Mouse (Mus musculus) heart, embryonic 12.5 days (tissue): ENCODE results near the gene Cd19. TPM values are rescaled to one million over a fixed set of nuclear protein-coding genes. Genes with fewer than 3 reads are reported as not detected.
A peak's percentile ranks its signal among the peaks of the same experiment; 100 is the strongest.

Source experiments
- ATAC-seq: fragments of 200-750 bp; cut with Nextera tagmentation; 2 replicates; pipeline ENCODE4 v1.8.0; 2017; ENCODE audit warnings: moderate TSS enrichment, moderate library complexity; ENCODE audit not compliant: insufficient number of reproducible peaks, low FRiP score
- H3K27ac ChIP-seq: fragments of 300-500 bp; sonication (generic); 2 replicates; pipeline ENCODE4 v1.5.1; 2016; ENCODE audit warnings: mild to moderate bottlenecking, moderate library complexity; ENCODE audit not compliant: poor library complexity, severe bottlenecking
- H3K27me3 ChIP-seq: fragments of 300-500 bp; sonication (generic); replicated peaks from 2 replicates; pipeline ENCODE4 v1.6.1; 2016; ENCODE audit warnings: mild to moderate bottlenecking, moderate library complexity
- H3K36me3 ChIP-seq: fragments of 300-500 bp; sonication (generic); 2 replicates; pipeline ENCODE4 v1.6.1; 2016; ENCODE audit warnings: mild to moderate bottlenecking, moderate library complexity
- H3K4me1 ChIP-seq: fragments of 300-500 bp; sonication (generic); replicated peaks from 2 replicates; pipeline ENCODE4 v1.6.1; 2016; ENCODE audit warnings: mild to moderate bottlenecking
- H3K4me2 ChIP-seq: fragments of 300-500 bp; sonication (generic); 2 replicates; pipeline ENCODE4 v1.6.1; 2016; ENCODE audit warnings: mild to moderate bottlenecking, moderate library complexity
- H3K4me3 ChIP-seq: fragments of 300-500 bp; sonication (generic); 2 replicates; pipeline ENCODE4 v1.5.1; 2016; ENCODE audit warnings: mild to moderate bottlenecking
- H3K9ac ChIP-seq: fragments of 300-500 bp; sonication (generic); 2 replicates; pipeline ENCODE4 v1.6.1; 2016; ENCODE audit warnings: mild to moderate bottlenecking, moderate library complexity
- H3K9me3 ChIP-seq: fragments of 300-500 bp; sonication (generic); replicated peaks from 2 replicates; pipeline ENCODE4 v1.6.1; 2016; ENCODE audit warnings: mild to moderate bottlenecking, moderate library complexity
- WGBS: fragments of 180-500 bp; shearing (Covaris S2); methylation state at CpG from one replicate; pipeline ENCODE4 v1.1.7; 2016; 5-methylcytosine and 5-hydroxymethylcytosine counted together
- polyA plus RNA-seq: library from polyadenylated mRNA; unstranded; fragments of >200 nt; fragmentation: Nextera tagmentation; extraction: Ambion mirVana; gene quantifications from 2 replicates; pipeline ENCODE4 v1.2.1, GENCODE M21; 2016

The Cd19 gene
- polyA plus RNA-seq, 1 experiment from 2014 or later, result not detected

- Histone ChIP-seq H3K4me1 (peaks cover 10% of the 10 kb centered on the region), H3K27ac (no peak overlapping the region), H3K4me2 (no peak overlapping the region), H3K4me3 (no peak overlapping the region), H3K36me3 (no peaks in the 10 kb centered on the region), H3K9ac (no peak overlapping the region), H3K9me3 (no peaks in the 10 kb centered on the region), H3K27me3 (no peaks in the 10 kb centered on the region)
- WGBS, result 77% methylated on average over 7 of the region's 7 CpGs
- ATAC-seq, result no peak
Observed at GRCm38 (mm10) chr7:126453861-126454260, 39.2 kb upstream of the Cd19 start.

GRCm38 (mm10) chr7:126452244-126452643 lies 37.6 kb upstream of the Cd19 start:
- H3K27ac ChIP-seq, result no peak overlapping the region
- H3K4me2 ChIP-seq, result no peak overlapping the region
- no peaks in the 10 kb centered on the region for H3K4me1 ChIP-seq
- peaks cover 8% of the 10 kb centered on the region; the same call in 1 of the 2 replicates for H3K36me3 ChIP-seq
- H3K27me3 ChIP-seq, result no peaks in the 10 kb centered on the region
- no peak overlapping the region for H3K9ac ChIP-seq
- WGBS, result 82% methylated on average over 3 of the region's 3 CpGs
- H3K9me3 ChIP-seq, result no peaks in the 10 kb centered on the region
- no peak for ATAC-seq
- no peak overlapping the region for H3K4me3 ChIP-seq

GRCm38 (mm10) chr7:126450641-126451040 lies 36.0 kb upstream of the Cd19 start:
- H3K9ac ChIP-seq, result no peak overlapping the region
- no peak overlapping the region for H3K4me3 ChIP-seq
- WGBS, result 82% methylated on average over 6 of the region's 6 CpGs
- H3K4me2 ChIP-seq, result no peak overlapping the region
- no peaks in the 10 kb centered on the region for H3K4me1 ChIP-seq
- H3K27ac ChIP-seq, result no peak overlapping the region
- no peaks in the 10 kb centered on the region for H3K27me3 ChIP-seq
- H3K9me3 ChIP-seq, result no peaks in the 10 kb centered on the region
- peaks cover 24% of the 10 kb centered on the region for H3K36me3 ChIP-seq
- ATAC-seq, result no peak

GRCm38 (mm10) chr7:126449991-126450390 lies 35.3 kb upstream of the Cd19 start:
- no peak overlapping the region for H3K4me3 ChIP-seq
- no peak overlapping the region for H3K27ac ChIP-seq
- H3K36me3 ChIP-seq, result peaks cover 31% of the 10 kb centered on the region
- 90% methylated on average over 18 of the region's 18 CpGs for WGBS
- no peak overlapping the region for H3K4me2 ChIP-seq
- no peaks in the 10 kb centered on the region for H3K9me3 ChIP-seq
- no peak for ATAC-seq
- H3K4me1 ChIP-seq, result no peaks in the 10 kb centered on the region
- H3K27me3 ChIP-seq, result no peaks in the 10 kb centered on the region
- no peak overlapping the region for H3K9ac ChIP-seq

DNA sequence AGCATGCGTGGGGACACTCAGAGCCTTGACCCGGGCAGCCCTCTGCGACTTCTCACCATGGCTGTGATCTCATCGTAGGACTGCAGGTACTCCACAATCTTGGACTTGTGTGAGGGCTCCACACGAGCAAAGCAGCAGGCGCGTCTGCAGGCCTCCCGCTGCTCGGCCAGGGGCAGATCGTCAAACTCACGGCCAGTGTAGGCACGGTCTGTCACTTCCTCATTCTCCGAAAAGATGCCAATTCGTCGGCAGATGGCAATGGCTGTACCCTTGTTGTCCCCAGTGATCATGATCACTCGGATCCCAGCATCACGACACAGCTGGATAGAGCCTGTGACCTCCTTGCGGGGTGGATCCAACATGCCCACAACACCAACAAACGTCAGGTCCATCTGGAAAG lies 33.8 kb upstream of the Cd19 start:
- H3K4me3 ChIP-seq, result no peak overlapping the region
- ATAC-seq, result no peak
- no peak overlapping the region for H3K4me2 ChIP-seq
- no peaks in the 10 kb centered on the region for H3K4me1 ChIP-seq
- no peak overlapping the region for H3K9ac ChIP-seq
- WGBS, result 87% methylated on average over 19 of the region's 19 CpGs
- H3K27me3 ChIP-seq, result no peaks in the 10 kb centered on the region
- peaks cover 44% of the 10 kb centered on the region for H3K36me3 ChIP-seq
- no peaks in the 10 kb centered on the region for H3K9me3 ChIP-seq
- H3K27ac ChIP-seq, result no peak overlapping the region

- Histone ChIP-seq H3K9me3 (no peaks in the 10 kb centered on the region), H3K36me3 (peaks cover 64% of the 10 kb centered on the region), H3K9ac (no peak overlapping the region), H3K4me2 (no peak overlapping the region), H3K4me3 (no peak overlapping the region), H3K4me1 (no peaks in the 10 kb centered on the region), H3K27me3 (no peaks in the 10 kb centered on the region), H3K27ac (no peak overlapping the region)
- 86% methylated on average over 21 of the region's 21 CpGs for WGBS
- no peak for ATAC-seq
Observed at GRCm38 (mm10) chr7:126446217-126446616, 31.5 kb upstream of the Cd19 start.

GRCm38 (mm10) chr7:126445104-126445815 lies 30.6 kb upstream of the Cd19 start:
- Histone ChIP-seq H3K4me2 (no peak overlapping the region), H3K9me3 (no peaks in the 10 kb centered on the region), H3K36me3 (peaks cover 71% of the 10 kb centered on the region), H3K4me1 (no peaks in the 10 kb centered on the region), H3K4me3 (no peak overlapping the region), H3K9ac (no peak overlapping the region), H3K27ac (no peak overlapping the region), H3K27me3 (no peaks in the 10 kb centered on the region)
- 88% methylated on average over 15 of the region's 15 CpGs for WGBS
- ATAC-seq, result no peak

GRCm38 (mm10) chr7:126444536-126444935 lies 29.8 kb upstream of the Cd19 start:
- Histone ChIP-seq H3K9me3 (no peaks in the 10 kb centered on the region), H3K36me3 (peaks cover 78% of the 10 kb centered on the region), H3K4me3 (no peak overlapping the region), H3K27me3 (no peaks in the 10 kb centered on the region), H3K9ac (no peak overlapping the region), H3K4me1 (no peaks in the 10 kb centered on the region), H3K27ac (no peak overlapping the region), H3K4me2 (no peak overlapping the region)
- WGBS, result 84% methylated on average over 9 of the region's 9 CpGs
- no peak for ATAC-seq

DNA sequence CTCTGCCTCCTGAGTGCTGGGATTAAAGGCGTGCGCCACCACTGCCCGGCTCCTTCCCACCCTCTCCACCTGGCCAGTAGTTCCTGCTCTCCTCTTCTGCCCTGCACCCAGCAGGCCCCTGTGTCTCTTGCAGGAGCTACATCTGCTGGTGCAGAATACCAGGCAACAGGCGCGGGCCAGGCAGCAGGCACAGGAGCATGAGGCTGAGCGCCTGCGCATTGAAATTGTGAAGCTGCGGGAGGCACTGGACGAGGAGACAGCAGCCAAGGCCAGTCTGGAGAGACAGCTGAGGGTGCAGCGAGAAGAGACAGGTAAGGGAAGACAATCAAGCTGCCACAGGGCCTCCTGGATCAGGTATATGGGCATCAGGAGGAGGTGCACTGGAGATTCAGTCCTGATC lies 29.3 kb upstream of the Cd19 start:
- H3K27ac ChIP-seq, result no peak overlapping the region
- H3K27me3 ChIP-seq, result no peaks in the 10 kb centered on the region
- no peak for ATAC-seq
- H3K4me2 ChIP-seq, result no peak overlapping the region
- 90% methylated on average over 10 of the region's 10 CpGs for WGBS
- no peak overlapping the region for H3K4me3 ChIP-seq
- H3K36me3 ChIP-seq, result peaks cover 80% of the 10 kb centered on the region
- peak overlapping the region; percentile 31; the same call in 1 of the 2 replicates for H3K9ac ChIP-seq
- H3K4me1 ChIP-seq, result no peaks in the 10 kb centered on the region
- H3K9me3 ChIP-seq, result no peaks in the 10 kb centered on the region

GRCm38 (mm10) chr7:126440134-126440533 lies 25.4 kb upstream of the Cd19 start:
- 0 out of 2 replicates have a peak, but pooled peaks have one; percentile 33 for ATAC-seq
- Histone ChIP-seq H3K4me2 (no peak overlapping the region), H3K9me3 (no peaks in the 10 kb centered on the region), H3K4me1 (no peaks in the 10 kb centered on the region), H3K27ac (no peak overlapping the region), H3K36me3 (peaks cover 70% of the 10 kb centered on the region), H3K9ac (no peak overlapping the region), H3K27me3 (no peaks in the 10 kb centered on the region), H3K4me3 (no peak overlapping the region)
- WGBS, result 90% methylated on average over 9 of the region's 9 CpGs

GRCm38 (mm10) chr7:126436851-126437250 lies 22.2 kb upstream of the Cd19 start:
- Histone ChIP-seq H3K9ac (no peak overlapping the region), H3K4me2 (no peak overlapping the region), H3K27ac (no peak overlapping the region), H3K9me3 (no peaks in the 10 kb centered on the region), H3K36me3 (peaks cover 65% of the 10 kb centered on the region), H3K4me3 (no peak overlapping the region), H3K27me3 (no peaks in the 10 kb centered on the region), H3K4me1 (no peaks in the 10 kb centered on the region)
- 24% methylated on average over 8 of the region's 8 CpGs for WGBS
- no peak for ATAC-seq

GRCm38 (mm10) chr7:126435801-126436200 lies 21.1 kb upstream of the Cd19 start:
- ATAC-seq, result no peak
- H3K9ac ChIP-seq, result no peak overlapping the region
- H3K9me3 ChIP-seq, result no peaks in the 10 kb centered on the region
- H3K27me3 ChIP-seq, result no peaks in the 10 kb centered on the region
- H3K4me3 ChIP-seq, result no peak overlapping the region
- H3K36me3 ChIP-seq, result peaks cover 64% of the 10 kb centered on the region
- H3K4me1 ChIP-seq, result no peaks in the 10 kb centered on the region
- H3K4me2 ChIP-seq, result no peak overlapping the region
- no peak overlapping the region for H3K27ac ChIP-seq
- WGBS, result 79% methylated on average over 3 of the region's 3 CpGs
